Mouse (Mus musculus): ENCODE results near the gene Hoxd4. TPM values are rescaled to one million over a fixed set of nuclear protein-coding genes. Genes with fewer than 3 reads are reported as not detected.
A peak's percentile ranks its signal among the peaks of the same experiment; 100 is the strongest.

The Hoxd4 gene
- polyA plus RNA-seq, 1 experiment from 2014 or later = 4.3 TPM

DNA sequence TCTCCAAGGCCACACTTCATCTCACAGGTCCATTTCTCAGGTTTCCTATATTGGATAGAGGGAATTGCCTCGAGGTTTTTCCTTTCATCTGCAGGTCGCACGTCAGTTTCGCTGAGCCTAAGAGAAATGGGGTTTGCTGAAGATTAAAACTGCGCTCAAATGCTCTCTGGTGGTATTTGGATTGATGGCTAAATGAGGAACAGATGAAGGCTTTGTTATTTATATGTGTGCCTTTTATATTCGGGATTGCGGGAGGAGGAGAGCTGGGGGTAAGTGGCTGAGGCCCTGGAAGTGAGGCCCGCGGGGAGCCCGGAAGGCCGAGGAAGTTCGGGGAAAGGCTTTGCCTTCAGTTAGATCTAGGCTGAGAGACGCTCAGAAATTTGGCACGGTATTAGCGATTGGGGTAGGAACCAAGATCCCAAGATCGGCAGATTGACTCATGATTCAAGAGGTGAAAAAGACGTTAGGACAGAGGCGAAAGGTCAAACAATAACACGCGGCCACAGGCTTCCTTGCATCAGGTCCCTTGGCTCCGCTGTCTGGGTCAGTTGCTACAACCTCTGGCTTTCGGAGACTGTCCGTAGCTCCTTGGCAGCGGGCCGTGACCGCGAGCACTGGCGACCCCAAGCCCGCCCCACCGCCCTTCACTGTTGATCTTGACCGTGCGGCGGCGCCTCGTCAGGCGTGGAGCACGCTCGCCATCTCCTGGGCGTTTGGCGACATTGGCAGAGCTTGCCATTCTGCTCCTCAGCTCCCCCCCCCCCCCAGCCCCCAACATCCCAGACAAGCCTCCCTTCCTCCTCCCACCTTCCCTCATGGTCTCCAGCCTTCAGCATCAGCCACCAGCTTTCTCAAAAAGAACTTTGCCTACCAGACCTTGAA, 39.0 kb upstream of the Hoxd4 start:
- Histone ChIP-seq H3K27ac (replicated peaks) (no peak overlapping the region), H3K4me3 (replicated peaks) (peak overlapping the region; percentile 24), H3K9ac (replicated peaks) (no peak overlapping the region), H3K27me3 (replicated peaks) (peaks cover 95% of the 10 kb centered on the region), H3K4me2 (peak overlapping the region; percentile 52), H3K9me3 (replicated peaks) (no peaks in the 10 kb centered on the region), H3K4me1 (peaks cover 23% of the 10 kb centered on the region), H3K36me3 (no peaks in the 10 kb centered on the region)
- WGBS = 4% methylated on average over 40 of the region's 40 CpGs
- ATAC-seq (ENCODE audit: low FRiP score) = peak; percentile 51; the same call in 1 of the 2 replicates

DNA sequence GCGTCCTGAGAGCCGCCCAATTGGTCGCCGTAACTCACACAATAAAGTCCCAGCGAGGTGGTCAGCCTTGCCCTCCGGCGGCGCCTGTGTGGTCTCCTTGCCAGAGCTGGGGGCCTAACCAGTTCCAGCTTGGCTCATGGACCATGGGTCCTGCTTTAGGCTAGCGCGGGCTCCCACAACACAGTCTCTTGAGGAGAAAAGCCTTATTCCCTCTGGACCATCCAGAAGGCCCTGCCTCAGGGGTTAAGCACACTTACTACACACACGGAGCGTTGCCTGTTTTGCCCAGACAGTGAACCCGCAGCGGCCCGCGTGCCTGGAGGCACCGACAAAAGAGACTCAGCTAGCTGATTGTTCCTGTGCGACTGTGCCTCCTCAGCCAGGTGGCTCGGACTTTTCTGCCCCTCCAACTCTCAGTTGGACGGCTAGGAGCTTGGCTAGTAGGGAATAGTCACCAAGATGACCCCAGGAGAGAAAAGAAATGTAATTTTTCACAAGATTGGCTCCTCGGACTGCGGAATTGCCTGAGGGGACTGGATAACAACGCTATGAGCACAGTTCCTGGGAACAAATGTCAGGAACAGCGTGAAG, 37.8 kb upstream of the Hoxd4 start:
- peaks cover 94% of the 10 kb centered on the region for H3K27me3 ChIP-seq (replicated peaks)
- no peak overlapping the region for H3K4me3 ChIP-seq (replicated peaks)
- no peak overlapping the region for H3K27ac ChIP-seq (replicated peaks)
- H3K9me3 ChIP-seq (replicated peaks) = no peaks in the 10 kb centered on the region
- ATAC-seq (ENCODE audit: low FRiP score) = no peak
- peaks cover 14% of the 10 kb centered on the region for H3K4me1 ChIP-seq
- no peaks in the 10 kb centered on the region for H3K36me3 ChIP-seq
- no peak overlapping the region for H3K9ac ChIP-seq (replicated peaks)
- no peak overlapping the region for H3K4me2 ChIP-seq
- WGBS = 3% methylated on average over 24 of the region's 24 CpGs

DNA sequence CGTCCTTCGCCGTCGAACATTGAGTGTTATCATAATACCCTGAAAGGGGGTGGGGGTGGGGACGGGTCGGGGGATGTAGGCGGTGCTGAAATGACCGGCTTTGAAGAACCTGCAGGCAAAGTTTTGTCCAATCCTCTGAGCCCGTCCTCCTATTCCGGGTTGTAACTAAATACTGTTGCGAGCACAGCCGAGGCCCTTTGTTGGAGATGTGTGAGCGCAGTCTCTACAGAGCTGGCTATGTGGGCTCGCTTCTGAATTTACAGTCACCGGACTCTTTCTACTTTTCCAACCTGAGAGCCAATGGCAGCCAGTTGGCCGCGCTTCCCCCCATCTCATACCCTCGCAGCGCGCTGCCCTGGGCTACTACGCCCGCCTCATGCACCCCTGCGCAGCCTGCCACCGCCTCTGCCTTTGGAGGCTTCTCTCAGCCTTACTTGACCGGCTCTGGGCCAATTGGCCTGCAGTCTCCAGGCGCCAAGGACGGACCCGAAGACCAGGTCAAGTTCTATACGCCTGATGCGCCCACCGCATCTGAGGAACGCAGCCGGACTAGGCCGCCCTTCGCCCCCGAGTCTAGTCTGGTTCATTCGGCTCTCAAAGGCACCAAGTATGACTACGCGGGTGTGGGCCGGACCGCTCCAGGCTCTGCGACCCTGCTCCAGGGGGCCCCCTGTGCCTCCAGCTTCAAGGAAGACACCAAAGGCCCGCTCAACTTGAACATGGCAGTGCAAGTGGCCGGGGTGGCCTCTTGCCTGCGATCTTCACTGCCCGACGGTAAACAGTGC, 36.7 kb upstream of the Hoxd4 start, which contains the start of gene Hoxd12:
Gene Hoxd12, plus strand, starts transcription at position 133 of the 785 bp plus-strand sequence.
- Histone ChIP-seq H3K36me3 (no peaks in the 10 kb centered on the region), H3K27ac (replicated peaks) (no peak within 1 kb of the TSS), H3K9ac (replicated peaks) (no peak within 1 kb of the TSS), H3K27me3 (replicated peaks) (peaks cover 96% of the 10 kb centered on the region), H3K4me3 (replicated peaks) (no peak within 1 kb of the TSS), H3K4me2 (no peak within 1 kb of the TSS), H3K9me3 (replicated peaks) (no peaks in the 10 kb centered on the region), H3K4me1 (peaks cover 14% of the 10 kb centered on the region)
- 5% methylated on average over 47 of the region's 47 CpGs for WGBS
- ATAC-seq (ENCODE audit: low FRiP score) = no peak

DNA sequence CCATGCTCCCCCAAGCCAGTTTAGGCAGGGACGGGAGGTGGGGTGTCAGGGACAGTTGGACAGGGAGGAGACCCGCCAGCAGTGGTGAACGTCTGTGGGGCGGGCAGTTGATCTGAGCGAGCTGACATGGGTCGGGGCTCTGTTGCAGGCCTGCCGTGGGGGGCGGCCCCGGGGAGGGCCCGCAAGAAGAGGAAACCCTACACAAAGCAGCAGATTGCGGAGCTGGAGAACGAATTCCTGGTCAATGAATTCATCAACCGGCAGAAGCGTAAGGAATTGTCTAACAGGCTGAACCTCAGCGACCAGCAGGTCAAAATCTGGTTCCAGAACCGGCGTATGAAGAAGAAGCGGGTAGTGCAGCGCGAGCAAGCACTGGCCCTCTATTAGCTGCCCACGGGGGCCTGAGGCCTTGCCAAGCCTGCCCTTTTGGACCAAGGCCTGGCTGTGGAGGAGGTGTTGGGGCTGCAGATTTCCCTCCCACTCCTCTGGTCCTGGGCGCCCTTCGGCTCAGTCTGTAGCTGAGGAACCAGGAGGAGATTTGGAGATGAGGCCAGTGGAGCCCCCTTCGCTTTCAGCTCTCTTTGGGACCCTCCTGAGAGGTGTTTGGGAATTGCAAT, 36.0 kb upstream of the Hoxd4 start:
- Histone ChIP-seq H3K4me3 (replicated peaks) (no peak overlapping the region), H3K27me3 (replicated peaks) (peaks cover 98% of the 10 kb centered on the region), H3K4me2 (no peak overlapping the region), H3K27ac (replicated peaks) (no peak overlapping the region), H3K36me3 (no peaks in the 10 kb centered on the region), H3K9me3 (replicated peaks) (no peaks in the 10 kb centered on the region), H3K4me1 (peaks cover 14% of the 10 kb centered on the region), H3K9ac (replicated peaks) (no peak overlapping the region)
- no peak for ATAC-seq (ENCODE audit: low FRiP score)
- 9% methylated on average over 24 of the region's 24 CpGs for WGBS

DNA sequence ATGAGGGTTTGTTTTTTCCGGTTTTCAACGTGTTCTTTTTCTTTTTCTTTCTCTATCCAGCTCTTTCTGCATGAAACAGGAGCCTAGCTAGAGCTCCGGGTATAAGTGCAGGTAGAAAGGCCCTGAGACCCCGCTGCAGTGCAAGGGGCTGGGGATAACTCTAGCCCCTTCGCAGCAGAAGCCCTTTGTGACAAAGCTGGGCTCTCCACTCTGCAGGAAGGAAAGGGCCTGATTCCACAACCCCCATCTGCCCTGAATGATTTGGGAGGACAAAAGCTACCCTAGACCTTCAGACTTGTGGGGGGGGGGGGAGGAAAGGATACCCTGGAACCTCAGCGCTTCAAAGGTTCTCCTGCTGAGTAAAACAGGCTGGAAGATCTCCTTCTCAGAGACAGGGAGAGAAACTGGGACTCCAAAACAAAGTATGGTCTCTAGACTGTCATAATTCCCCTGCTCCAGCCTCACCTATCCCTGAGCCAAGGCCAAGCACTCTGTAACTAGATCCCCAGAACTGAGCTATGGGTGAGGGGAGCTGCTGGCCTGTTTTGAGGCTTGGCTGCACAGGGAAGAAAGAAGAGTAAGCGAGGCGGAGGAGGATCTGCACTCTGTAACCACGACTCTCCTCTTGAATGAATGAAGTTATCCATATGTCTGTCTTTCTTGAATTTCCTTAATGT, 35.2 kb upstream of the Hoxd4 start:
- WGBS = 11% methylated on average over 9 of the region's 9 CpGs
- no peak for ATAC-seq (ENCODE audit: low FRiP score)
- H3K4me1 ChIP-seq = peaks cover 16% of the 10 kb centered on the region
- H3K36me3 ChIP-seq = no peaks in the 10 kb centered on the region
- H3K27ac ChIP-seq (replicated peaks) = no peak overlapping the region
- H3K27me3 ChIP-seq (replicated peaks) = peaks cover 99% of the 10 kb centered on the region
- H3K9me3 ChIP-seq (replicated peaks) = no peaks in the 10 kb centered on the region
- H3K9ac ChIP-seq (replicated peaks) = no peak overlapping the region
- no peak overlapping the region for H3K4me2 ChIP-seq
- H3K4me3 ChIP-seq (replicated peaks) = no peak overlapping the region

DNA sequence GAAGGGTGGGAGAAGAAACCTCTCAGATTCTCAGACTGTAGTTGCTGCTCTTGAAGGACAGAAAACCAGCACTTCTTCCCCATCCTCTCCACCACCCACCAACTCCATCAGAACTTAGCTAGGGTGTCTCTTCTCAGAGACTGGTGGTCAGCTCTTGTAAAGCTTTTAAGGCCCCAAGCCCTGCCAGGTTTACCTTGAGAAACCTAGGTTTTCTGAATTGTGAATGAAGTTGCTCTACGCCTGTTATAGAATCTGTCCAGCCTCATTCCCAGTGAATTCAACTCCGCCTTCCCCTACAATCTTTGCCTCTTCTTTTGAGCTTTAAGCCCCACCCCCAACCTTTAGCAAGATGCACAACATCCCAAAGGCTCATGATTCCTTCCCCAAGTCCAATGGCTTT, 34.6 kb upstream of the Hoxd4 start:
- no peak overlapping the region for H3K4me2 ChIP-seq
- no peak overlapping the region for H3K4me3 ChIP-seq (replicated peaks)
- no peak for ATAC-seq (ENCODE audit: low FRiP score)
- H3K27me3 ChIP-seq (replicated peaks) = peaks cover 99% of the 10 kb centered on the region
- H3K9me3 ChIP-seq (replicated peaks) = no peaks in the 10 kb centered on the region
- no peaks in the 10 kb centered on the region for H3K36me3 ChIP-seq
- 21% methylated on average over 2 of the region's 2 CpGs for WGBS
- H3K9ac ChIP-seq (replicated peaks) = no peak overlapping the region
- no peak overlapping the region for H3K27ac ChIP-seq (replicated peaks)
- H3K4me1 ChIP-seq = peaks cover 21% of the 10 kb centered on the region

DNA sequence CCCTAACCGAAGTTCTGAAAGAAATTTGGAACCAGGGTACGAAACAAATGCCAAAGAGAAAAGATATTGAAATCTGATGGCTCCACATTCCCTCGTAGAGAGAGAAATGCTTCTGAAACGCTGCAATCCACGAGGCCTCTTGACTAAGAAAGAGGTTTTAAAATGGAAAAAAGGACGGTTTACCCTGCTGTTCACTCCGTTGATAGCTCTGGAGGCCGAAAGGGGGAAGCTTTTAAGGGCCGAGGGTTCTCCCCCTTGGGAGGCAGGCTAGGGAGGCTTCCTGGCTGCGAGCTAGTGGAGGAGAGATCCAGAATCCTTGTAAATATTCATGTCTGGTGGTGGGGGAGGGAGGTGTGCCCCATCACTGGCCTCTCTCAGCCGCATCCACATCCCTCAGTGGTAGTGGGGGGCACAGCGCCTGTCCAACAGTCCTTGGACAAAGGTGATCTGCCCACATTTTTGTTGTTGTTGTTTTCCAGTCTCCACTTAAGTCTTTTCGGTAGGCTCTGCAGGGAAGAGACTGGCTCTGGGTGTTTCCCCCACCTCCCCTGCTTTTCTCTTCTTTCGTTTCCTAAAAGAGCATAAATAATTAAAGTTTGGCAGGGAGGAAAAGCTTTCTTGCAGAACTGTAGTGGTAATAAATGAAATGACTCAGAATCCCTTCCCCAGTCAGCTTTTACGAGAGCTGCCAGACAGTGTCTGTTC, 32.7 kb upstream of the Hoxd4 start, which contains the start of gene Hoxd11:
Gene Hoxd11, plus strand, starts transcription at position 667 of the 705 bp plus-strand sequence.
- Histone ChIP-seq H3K4me2 (peak within 1 kb of the TSS; percentile 53), H3K27ac (replicated peaks) (peak within 1 kb of the TSS; percentile 81), H3K9me3 (replicated peaks) (no peaks in the 10 kb centered on the region), H3K36me3 (no peaks in the 10 kb centered on the region), H3K27me3 (replicated peaks) (peaks cover 88% of the 10 kb centered on the region), H3K9ac (replicated peaks) (peak within 1 kb of the TSS; percentile 15; the same call in 1 of the 2 replicates), H3K4me3 (replicated peaks) (peak within 1 kb of the TSS; percentile 46), H3K4me1 (peaks cover 21% of the 10 kb centered on the region)
- WGBS = 3% methylated on average over 15 of the region's 15 CpGs
- no peak for ATAC-seq (ENCODE audit: low FRiP score)

DNA sequence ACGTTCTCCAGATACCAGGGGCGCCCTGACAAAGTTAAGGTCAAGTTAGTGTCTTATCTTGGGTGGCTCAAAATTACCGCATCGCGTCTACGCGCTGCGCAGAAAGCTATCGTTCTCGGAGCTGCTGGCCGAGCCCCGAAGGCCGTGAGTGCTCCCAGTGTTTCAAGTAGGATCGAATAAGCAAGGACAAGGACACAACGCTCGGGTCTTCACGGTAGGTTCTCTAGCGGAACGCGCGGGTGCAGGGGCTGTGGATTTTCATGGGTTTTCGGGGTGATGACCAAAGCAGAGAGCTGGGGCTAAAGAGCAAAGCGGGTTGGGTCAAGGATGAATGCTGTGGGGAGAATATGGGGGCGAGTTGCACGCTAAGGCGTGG, 32.1 kb upstream of the Hoxd4 start:
- ATAC-seq (ENCODE audit: low FRiP score) = no peak
- Histone ChIP-seq H3K4me1 (peaks cover 21% of the 10 kb centered on the region), H3K27ac (replicated peaks) (peak overlapping the region; percentile 81), H3K9ac (replicated peaks) (0 out of 2 replicates have a peak overlapping the region, but pooled peaks have one; percentile 15), H3K4me2 (peak overlapping the region; percentile 53), H3K27me3 (replicated peaks) (peaks cover 88% of the 10 kb centered on the region), H3K4me3 (replicated peaks) (peak overlapping the region; percentile 46), H3K9me3 (replicated peaks) (no peaks in the 10 kb centered on the region), H3K36me3 (no peaks in the 10 kb centered on the region)
- 1% methylated on average over 26 of the region's 26 CpGs for WGBS

DNA sequence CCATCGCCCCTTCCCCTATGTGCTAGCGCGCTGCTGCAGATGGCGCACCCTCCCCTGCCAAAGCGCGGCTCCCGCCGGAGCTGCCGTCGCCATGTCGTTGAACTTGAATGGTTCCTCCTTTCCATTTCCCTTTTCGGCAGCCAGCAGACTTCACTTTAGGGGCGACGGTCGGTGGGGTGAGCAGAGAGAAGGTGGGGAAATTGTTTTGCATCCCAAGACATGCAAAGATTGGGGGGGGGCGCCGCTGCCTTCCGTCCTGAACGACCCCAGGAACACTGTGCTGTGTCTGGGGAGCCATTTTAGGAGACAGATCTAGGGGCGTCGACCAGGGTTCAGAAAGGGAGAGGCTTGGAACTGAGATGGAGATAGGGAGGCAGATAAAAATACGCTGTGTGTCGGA, 31.7 kb upstream of the Hoxd4 start:
- Histone ChIP-seq H3K4me2 (peak overlapping the region; percentile 53), H3K27ac (replicated peaks) (peak overlapping the region; percentile 81), H3K4me3 (replicated peaks) (peak overlapping the region; percentile 46), H3K9me3 (replicated peaks) (no peaks in the 10 kb centered on the region), H3K9ac (replicated peaks) (0 out of 2 replicates have a peak overlapping the region, but pooled peaks have one; percentile 15), H3K4me1 (peaks cover 21% of the 10 kb centered on the region), H3K27me3 (replicated peaks) (peaks cover 87% of the 10 kb centered on the region), H3K36me3 (no peaks in the 10 kb centered on the region)
- ATAC-seq (ENCODE audit: low FRiP score) = no peak
- under 1% methylated on average over 23 of the region's 23 CpGs for WGBS

DNA sequence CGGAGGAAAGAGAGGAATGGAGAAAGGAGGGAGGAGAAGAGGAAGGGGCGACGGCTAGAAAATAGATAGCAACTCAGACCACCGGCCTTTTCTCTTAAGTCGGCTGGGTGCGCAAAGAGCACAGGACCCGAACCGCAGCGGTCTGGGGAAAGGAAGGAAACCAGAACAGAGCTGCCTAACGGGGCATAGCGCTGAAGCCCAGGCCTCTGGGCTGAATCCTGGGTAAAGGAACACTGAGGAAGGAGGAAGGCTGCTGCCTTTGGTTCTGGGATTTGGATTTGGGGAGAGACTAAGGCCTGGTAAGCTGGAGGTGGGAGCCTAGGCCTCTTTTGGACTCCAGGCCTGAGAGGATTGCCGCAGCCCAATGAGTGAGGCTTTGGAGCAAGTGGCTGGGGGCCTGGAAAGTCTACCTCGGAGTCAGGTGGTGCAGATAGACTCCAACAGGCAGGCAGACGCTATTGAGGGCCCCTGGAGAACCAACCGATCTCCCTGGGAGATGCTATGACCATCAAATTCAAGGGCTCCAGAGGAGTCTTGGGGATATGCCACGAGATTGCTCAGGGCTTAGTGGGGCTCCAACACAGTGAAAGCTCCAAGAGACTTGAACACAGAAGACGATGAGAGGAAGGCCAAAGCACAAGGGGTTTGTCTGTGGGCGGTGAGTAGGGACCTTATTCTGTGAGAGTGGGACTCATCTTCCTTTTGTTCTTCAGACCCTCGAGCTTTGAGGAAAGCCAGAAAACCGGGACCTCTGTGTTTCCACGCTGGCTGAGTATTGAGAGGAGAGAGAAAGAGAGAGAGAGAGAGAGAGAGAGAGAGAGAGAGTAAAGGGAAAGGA, 30.9 kb upstream of the Hoxd4 start:
- Histone ChIP-seq H3K9ac (replicated peaks) (peak overlapping the region; percentile 47; the same call in 1 of the 2 replicates), H3K27ac (replicated peaks) (peak overlapping the region; percentile 81), H3K4me2 (peak overlapping the region; percentile 53), H3K36me3 (no peaks in the 10 kb centered on the region), H3K27me3 (replicated peaks) (peaks cover 85% of the 10 kb centered on the region), H3K4me1 (peaks cover 14% of the 10 kb centered on the region), H3K4me3 (replicated peaks) (peak overlapping the region; percentile 46), H3K9me3 (replicated peaks) (no peaks in the 10 kb centered on the region)
- WGBS = 4% methylated on average over 21 of the region's 21 CpGs
- ATAC-seq (ENCODE audit: low FRiP score) = no peak
